Mouse (Mus musculus) CH12.LX (cell line): ENCODE results near the gene Ptpn21. TPM values are rescaled to one million over a fixed set of nuclear protein-coding genes. Genes with fewer than 3 reads are reported as not detected.
A peak's percentile ranks its signal among the peaks of the same experiment; 100 is the strongest.

Experiments used
- DNase-seq: peaks from one replicate; pipeline ENCODE4 v3.0.0-alpha.2; 2013; ENCODE audit errors: extremely low read depth
- H3K27ac ChIP-seq: 2 replicates; pipeline ENCODE4 v1.5.1; 2012; ENCODE audit warnings: low read depth, mild to moderate bottlenecking, control low read depth, moderate library complexity; ENCODE audit not compliant: insufficient read depth
- H3K27me3 ChIP-seq: replicated peaks from 2 replicates; pipeline ENCODE3; 2012; ENCODE audit warnings: inconsistent platforms
- H3K36me3 ChIP-seq, 2 experiments: replicated peaks in 1 of 2; 2 replicates each; pipeline versions ENCODE3 to v1.6.1; 2012; ENCODE audit warnings: inconsistent platforms in 1 of 2, low read length in 1 of 2, mild to moderate bottlenecking in 1 of 2, mixed read lengths in 1 of 2, moderate library complexity in 1 of 2; ENCODE audit not compliant: control insufficient read depth in 1 of 2, insufficient read depth in 1 of 2
- H3K4me1 ChIP-seq, 2 experiments: 2 replicates each; pipeline ENCODE4 v1.6.1; 2012; ENCODE audit warnings: inconsistent platforms in 1 of 2, moderate library complexity in 1 of 2; ENCODE audit not compliant: insufficient read depth in 2 of 2, control insufficient read depth in 1 of 2
- H3K4me2 ChIP-seq: 2 replicates; pipeline ENCODE4 v1.6.1; 2012; ENCODE audit warnings: low read depth, mild to moderate bottlenecking, control low read depth; ENCODE audit not compliant: poor library complexity, insufficient read depth, severe bottlenecking
- H3K4me3 ChIP-seq, 3 experiments: fragments of 150-350 bp in 1 of 3; sonication (generic) in 1 of 3; replicated peaks in 1 of 3; 2 replicates each; pipeline versions ENCODE3 to v1.5.1; 2011 to 2012; ENCODE audit warnings: low read depth in 2 of 3, low read length in 2 of 3, mild to moderate bottlenecking in 2 of 3, moderate library complexity in 2 of 3, control low read depth in 1 of 3, improper control_type of control experiment in 1 of 3, inconsistent platforms in 1 of 3, mixed read lengths in 1 of 3; ENCODE audit not compliant: poor library complexity in 1 of 3
- H3K79me2 ChIP-seq: replicated peaks from 2 replicates; pipeline ENCODE4 v1.6.1; 2012; ENCODE audit warnings: mild to moderate bottlenecking, moderate library complexity; ENCODE audit not compliant: control insufficient read depth, poor library complexity, insufficient read depth, severe bottlenecking; ENCODE audit errors: extremely low read depth
- H3K9ac ChIP-seq: 2 replicates; pipeline ENCODE4 v1.6.1; 2012; ENCODE audit warnings: low read depth, mild to moderate bottlenecking, control low read depth, moderate library complexity; ENCODE audit not compliant: insufficient read depth
- H3K9me3 ChIP-seq: replicated peaks from 2 replicates; pipeline ENCODE3; 2012; ENCODE audit warnings: low read length, inconsistent platforms, mixed read lengths
- BHLHE40 ChIP-seq: IDR thresholded peaks from 2 replicates; pipeline ENCODE4 v1.6.1; 2011; ENCODE audit warnings: mild to moderate bottlenecking, low read depth, low read length, improper control_type of control experiment
- CHD1 ChIP-seq: IDR thresholded peaks from 2 replicates; pipeline ENCODE4 v1.6.1; 2012; ENCODE audit warnings: low read depth, low read length, improper control_type of control experiment, inconsistent platforms
- CTCF ChIP-seq, 2 experiments: IDR thresholded peaks in 1 of 2; conservative IDR thresholded peaks in 1 of 2; 2 replicates each; pipeline ENCODE4 v1.5.1; 2011 to 2012; ENCODE audit warnings: low read depth in 2 of 2, low read length in 2 of 2, improper control_type of control experiment in 1 of 2, inconsistent platforms in 1 of 2, mild to moderate bottlenecking in 1 of 2, moderate library complexity in 1 of 2
- ELF1 ChIP-seq: IDR thresholded peaks from 2 replicates; pipeline ENCODE4 v1.6.1; 2014; ENCODE audit warnings: low read depth, mild to moderate bottlenecking, inconsistent platforms, low read length, improper control_type of control experiment
- ETS1 ChIP-seq: conservative IDR thresholded peaks from 2 replicates; pipeline ENCODE4 v1.6.1; 2012; ENCODE audit warnings: low read depth, mild to moderate bottlenecking, inconsistent platforms, low read length, improper control_type of control experiment, moderate library complexity
- GABPA ChIP-seq: IDR thresholded peaks from 2 replicates; pipeline ENCODE4 v1.6.1; 2012; ENCODE audit warnings: low read depth, low read length, improper control_type of control experiment, inconsistent platforms; ENCODE audit not compliant: insufficient replicate concordance
- HCFC1 ChIP-seq: IDR thresholded peaks from 2 replicates; pipeline ENCODE4 v1.6.1; 2012; ENCODE audit warnings: low read depth, mild to moderate bottlenecking, inconsistent platforms, low read length, improper control_type of control experiment
- JUN ChIP-seq: IDR thresholded peaks from 2 replicates; pipeline ENCODE4 v1.6.1; 2011; ENCODE audit warnings: low read depth, mild to moderate bottlenecking, low read length, improper control_type of control experiment, moderate library complexity; ENCODE audit not compliant: insufficient read depth
- JUND ChIP-seq: conservative IDR thresholded peaks from 2 replicates; pipeline ENCODE4 v1.6.1; 2011; ENCODE audit warnings: low read depth, low read length, improper control_type of control experiment
- KAT2A ChIP-seq: IDR thresholded peaks from 2 replicates; pipeline ENCODE4 v1.6.1; 2012; ENCODE audit warnings: low read length, improper control_type of control experiment, inconsistent platforms; ENCODE audit not compliant: insufficient replicate concordance
- MAX ChIP-seq: IDR thresholded peaks from 2 replicates; pipeline ENCODE4 v1.6.1; 2011; ENCODE audit warnings: low read length, improper control_type of control experiment
- MXI1 ChIP-seq: IDR thresholded peaks from 2 replicates; pipeline ENCODE4 v1.6.1; 2011; ENCODE audit warnings: mild to moderate bottlenecking, low read depth, low read length, improper control_type of control experiment
- POLR2A ChIP-seq: IDR thresholded peaks from 2 replicates; pipeline ENCODE4 v1.6.1; 2011; ENCODE audit warnings: low read depth, mild to moderate bottlenecking, improper control_type of control experiment, low read length
- RAD21 ChIP-seq: IDR thresholded peaks from 2 replicates; pipeline ENCODE4 v1.6.1; 2011; ENCODE audit warnings: low read depth, mild to moderate bottlenecking, low read length, improper control_type of control experiment, moderate library complexity
- SMC3 ChIP-seq: IDR thresholded peaks from 2 replicates; pipeline ENCODE4 v1.6.1; 2011; ENCODE audit warnings: low read depth, low read length, improper control_type of control experiment
- ZKSCAN1 ChIP-seq: IDR thresholded peaks from 2 replicates; pipeline ENCODE4 v1.6.1; 2012; ENCODE audit warnings: low read depth, inconsistent platforms, low read length, improper control_type of control experiment, borderline replicate concordance
- ZMIZ1 ChIP-seq: IDR thresholded peaks from 2 replicates; pipeline ENCODE4 v1.6.1; 2012; ENCODE audit warnings: low read depth, mild to moderate bottlenecking, inconsistent platforms, low read length, improper control_type of control experiment
- ZNF384 ChIP-seq: IDR thresholded peaks from 2 replicates; pipeline ENCODE4 v1.6.1; 2012; ENCODE audit warnings: low read depth, low read length, improper control_type of control experiment, inconsistent platforms
- dilution Hi-C: fragments of 300-500 bp; cut with MboI; formaldehyde crosslinking; loops from 2 replicates; pipeline ENCODE4 v1.14.3; 2020; ENCODE audit warnings: low sequenced_read_pairs; ENCODE audit not compliant: extremely low pct_unique_long_range_greater_than_20kb, extremely low pct_ligation_motif_present
- in situ Hi-C: fragments of 300-500 bp; cut with MboI; formaldehyde crosslinking; loops from 3 replicates; pipeline ENCODE4 v1.14.3; 2019; ENCODE audit warnings: low sequenced_read_pairs, low pct_ligation_motif_present, low pct_unique_long_range_greater_than_20kb, mixed read lengths
- polyA plus RNA-seq: library from polyadenylated mRNA; unstranded; fragments of >175 nt; gene quantifications from 2 replicates; pipeline ENCODE4 v1.2.1, GENCODE M21; 2012; ENCODE audit warnings: low read depth; ENCODE audit not compliant: insufficient read length
- total RNA-seq, 2 experiments: library from RNA; depleted of rRNA; stranded (reverse); fragments of 300-350 nt in 1 of 2; fragments of >200 nt in 1 of 2; gene quantifications; 2 replicates each; pipeline ENCODE4 v1.2.3; 2012 to 2014

The Ptpn21 gene
- total and polyA plus RNA-seq, 3 experiments = 2.2 to 5.8 (median 3.5) TPM

DNA sequence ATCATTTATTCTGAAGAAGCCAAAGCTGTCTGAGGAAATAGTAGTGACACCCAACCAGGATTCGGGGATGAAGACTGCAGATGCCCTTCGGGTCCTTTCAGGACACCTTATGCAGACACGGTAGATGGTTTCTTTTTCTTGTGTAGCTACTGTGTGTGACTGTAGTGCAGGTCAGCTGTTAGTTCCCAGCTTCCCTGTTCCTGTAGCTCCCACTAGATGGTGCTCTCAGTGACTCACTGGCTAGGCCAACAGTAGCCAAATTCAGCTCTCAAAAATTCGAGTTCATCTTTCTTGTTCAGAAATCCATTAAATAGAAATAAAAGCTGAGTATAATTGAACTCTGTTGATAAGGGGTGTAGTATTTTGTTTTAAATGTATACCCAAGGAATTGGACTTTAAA is 41.9 kb upstream of the Ptpn21 start:
- in situ Hi-C loops (no loop called here), dilution Hi-C loops (no loop called here)
- Histone ChIP-seq H3K36me3 (peaks cover 66 to 90% of the 10 kb centered on the region in 2 experiments), H3K4me3 (no peak overlapping the region), H3K27me3 (no peaks in the 10 kb centered on the region), H3K4me1 (peaks cover 0 to 5% of the 10 kb centered on the region in 2 experiments; a peak in 1 of 4 replicates), H3K79me2 (no peaks in the 10 kb centered on the region), H3K9me3 (no peaks in the 10 kb centered on the region), H3K9ac (no peak overlapping the region)
- no peak for TF ChIP-seq HCFC1
- TF ChIP-seq RAD21 = peak; percentile 27
- TF ChIP-seq POLR2A = no peak
- TF ChIP-seq CTCF (conservative IDR thresholded peaks at IDR 0.05 in 1 of 2, IDR thresholded peaks at IDR 0.05 in 1 of 2; ENCODE audit: low read depth in 2 of 2, low read length in 2 of 2) = peak; percentile 34 to 68; a peak in 3 of 4 replicates
- 0 out of 2 replicates have a peak, but pooled peaks have one; percentile 12 for TF ChIP-seq ELF1
- peak; percentile 41 for TF ChIP-seq SMC3
- TF ChIP-seq, all 38 proteins: peak for 4
- DNase-seq = peak; percentile 35
- H3K27ac ChIP-seq = no peak overlapping the region
- no peak overlapping the region for H3K4me2 ChIP-seq

GRCm38 (mm10) chr12:98777509-98777908 is 40.3 kb upstream of the Ptpn21 start:
- no peaks in the 10 kb centered on the region for H3K79me2 ChIP-seq
- H3K4me3 ChIP-seq = no peak overlapping the region
- no peak overlapping the region for H3K27ac ChIP-seq
- H3K9ac ChIP-seq = no peak overlapping the region
- no peaks in the 10 kb centered on the region for H3K9me3 ChIP-seq
- H3K36me3 ChIP-seq = peaks cover 63 to 87% of the 10 kb centered on the region in 2 experiments
- peaks cover 0 to 5% of the 10 kb centered on the region in 2 experiments; a peak in 1 of 4 replicates for H3K4me1 ChIP-seq
- in situ Hi-C loops (no loop called here), dilution Hi-C loops (no loop called here)
- H3K27me3 ChIP-seq = no peaks in the 10 kb centered on the region
- DNase-seq = no peak
- no peak for TF ChIP-seq ZKSCAN1
- no peak for TF ChIP-seq JUN
- TF ChIP-seq ZNF384 = no peak
- TF ChIP-seq KAT2A = no peak
- TF ChIP-seq ZMIZ1 = no peak
- no peak for TF ChIP-seq BHLHE40
- no peak overlapping the region for H3K4me2 ChIP-seq

DNA sequence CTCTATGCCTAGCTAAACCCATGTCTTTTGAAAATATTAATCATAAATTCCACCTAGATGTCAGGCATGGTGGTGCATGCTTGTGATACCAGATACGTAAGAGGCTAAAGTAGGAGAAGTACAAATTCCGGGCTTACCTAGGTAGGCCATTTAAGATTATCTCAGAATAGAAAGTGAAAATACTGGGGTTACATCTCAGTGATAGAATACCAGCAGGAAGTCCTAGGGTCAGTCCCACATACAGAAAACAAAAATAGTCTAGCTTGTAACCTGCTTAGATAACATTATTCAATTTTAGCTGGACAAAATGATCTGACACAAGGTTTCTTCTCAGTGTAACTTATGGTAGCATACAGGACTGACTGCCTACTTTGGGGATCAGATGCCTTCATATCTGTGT is 29.0 kb upstream of the Ptpn21 start:
- H3K36me3 ChIP-seq = peaks cover 39 to 91% of the 10 kb centered on the region in 2 experiments
- H3K27me3 ChIP-seq = no peaks in the 10 kb centered on the region
- H3K4me1 ChIP-seq = no peaks in the 10 kb centered on the region
- no peak overlapping the region for H3K27ac ChIP-seq
- H3K9me3 ChIP-seq = no peaks in the 10 kb centered on the region
- no peak for DNase-seq
- H3K4me2 ChIP-seq = no peak overlapping the region
- no peak overlapping the region for H3K4me3 ChIP-seq
- in situ Hi-C loops (no loop called here), dilution Hi-C loops (no loop called here)
- TF ChIP-seq MXI1 = no peak
- TF ChIP-seq JUN = no peak
- TF ChIP-seq ETS1 = no peak
- no peak for TF ChIP-seq GABPA
- TF ChIP-seq CHD1 = no peak
- no peak for TF ChIP-seq JUND
- TF ChIP-seq MAX = no peak
- H3K79me2 ChIP-seq = no peaks in the 10 kb centered on the region; the same call in none of the 2 replicates
- H3K9ac ChIP-seq = no peak overlapping the region
